Mouse (Mus musculus) ES-E14 (cell line): ENCODE results near the gene Iglon5.

Experiments
- MAFK ChIP-seq: IDR thresholded peaks from 2 replicates; pipeline ENCODE4 v1.6.1; 2014; ENCODE audit warnings: mild to moderate bottlenecking, low read depth, low read length, inconsistent platforms; ENCODE audit not compliant: insufficient read depth
- ZC3H11A ChIP-seq: IDR thresholded peaks from 2 replicates; pipeline ENCODE4 v1.6.1; 2012; ENCODE audit warnings: low read depth, mild to moderate bottlenecking, inconsistent platforms, low read length, borderline replicate concordance
- ZNF384 ChIP-seq: IDR thresholded peaks from 2 replicates; pipeline ENCODE4 v1.6.1; 2012; ENCODE audit warnings: low read depth, low read length, inconsistent platforms

- TF ChIP-seq ZNF384 (no peak), MAFK (no peak), ZC3H11A (no peak)
These were observed 28.5 kb upstream of the Iglon5 start for GRCm38 (mm10) chr7:43518341-43518740.
